Mouse (Mus musculus): ENCODE data around the gene Upb1. TPM values are rescaled to one million over a fixed set of nuclear protein-coding genes. Genes with fewer than 3 reads are reported as not detected.

The Upb1 gene
- polyA plus RNA-seq, 1 experiment from 2014 or later: 0.13 TPM

DNA sequence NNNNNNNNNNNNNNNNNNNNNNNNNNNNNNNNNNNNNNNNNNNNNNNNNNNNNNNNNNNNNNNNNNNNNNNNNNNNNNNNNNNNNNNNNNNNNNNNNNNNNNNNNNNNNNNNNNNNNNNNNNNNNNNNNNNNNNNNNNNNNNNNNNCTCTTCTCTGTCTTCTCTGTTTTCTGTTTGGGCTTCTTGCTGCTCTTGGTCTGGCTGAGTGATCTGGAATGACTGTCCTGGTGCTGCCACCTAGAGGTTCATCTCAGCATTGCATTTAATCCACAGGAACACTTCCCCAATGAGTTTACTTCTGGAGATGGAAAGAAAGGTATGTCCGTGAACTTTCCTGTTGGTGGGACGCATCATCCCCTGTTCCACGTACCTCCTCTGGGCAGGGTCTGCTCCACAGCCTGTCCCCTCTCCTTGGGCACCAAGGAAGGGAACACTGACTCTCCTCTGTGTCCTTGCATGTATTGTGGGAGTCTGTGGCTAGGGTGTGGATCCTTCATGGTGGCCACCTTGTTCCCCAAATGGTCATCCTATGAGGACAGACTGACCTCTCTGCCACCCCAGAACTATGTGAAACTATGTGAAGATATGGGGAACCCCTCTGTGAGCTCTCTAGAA is 35.8 kb downstream of the Upb1 start:
- WGBS: 33% methylated on average over 3 of the region's 3 CpGs
- no peaks in the 10 kb centered on the region for H3K27me3 ChIP-seq (ENCODE audit: control insufficient read depth, insufficient read depth, low read length)
- H3K4me3 ChIP-seq (ENCODE audit: low read depth, low read length): no peak overlapping the region
- no peak for ATAC-seq (ENCODE audit: low read depth)
- H3K9ac ChIP-seq (replicated peaks; ENCODE audit: low read depth, low read length): no peak overlapping the region
- H3K4me1 ChIP-seq (ENCODE audit: control insufficient read depth, insufficient read depth, low read length): no peaks in the 10 kb centered on the region
- H3K36me3 ChIP-seq (ENCODE audit: control insufficient read depth, insufficient read depth, low read length): no peaks in the 10 kb centered on the region
- H3K9me3 ChIP-seq (ENCODE audit: control insufficient read depth, low read length): no peaks in the 10 kb centered on the region
- H3K27ac ChIP-seq (ENCODE audit: low read depth, low read length): no peak overlapping the region
- H3K4me2 ChIP-seq (ENCODE audit: low read depth, low read length): no peak overlapping the region

- no peaks in the 10 kb centered on the region for H3K9me3 ChIP-seq (ENCODE audit: control insufficient read depth, low read length)
- no peak overlapping the region for H3K4me3 ChIP-seq (ENCODE audit: low read depth, low read length)
- no peaks in the 10 kb centered on the region for H3K36me3 ChIP-seq (ENCODE audit: control insufficient read depth, insufficient read depth, low read length)
- no peak overlapping the region for H3K27ac ChIP-seq (ENCODE audit: low read depth, low read length)
- no peak overlapping the region for H3K4me2 ChIP-seq (ENCODE audit: low read depth, low read length)
- H3K4me1 ChIP-seq (ENCODE audit: control insufficient read depth, insufficient read depth, low read length): no peaks in the 10 kb centered on the region
- no peaks in the 10 kb centered on the region for H3K27me3 ChIP-seq (ENCODE audit: control insufficient read depth, insufficient read depth, low read length)
- WGBS: 100% methylated on average over 1 of the region's 1 CpGs
- H3K9ac ChIP-seq (replicated peaks; ENCODE audit: low read depth, low read length): no peak overlapping the region
- no peak for ATAC-seq (ENCODE audit: low read depth)
These were observed 36.4 kb downstream of the Upb1 start for GRCm38 (mm10) chr10:75437284-75437683.

- Histone ChIP-seq H3K36me3 (ENCODE audit: control insufficient read depth, insufficient read depth, low read length) (no peaks in the 10 kb centered on the region), H3K4me2 (ENCODE audit: low read depth, low read length) (no peak overlapping the region), H3K27me3 (ENCODE audit: control insufficient read depth, insufficient read depth, low read length) (no peaks in the 10 kb centered on the region), H3K9me3 (ENCODE audit: control insufficient read depth, low read length) (no peaks in the 10 kb centered on the region), H3K4me3 (ENCODE audit: low read depth, low read length) (no peak overlapping the region), H3K9ac (replicated peaks; ENCODE audit: low read depth, low read length) (no peak overlapping the region), H3K4me1 (ENCODE audit: control insufficient read depth, insufficient read depth, low read length) (no peaks in the 10 kb centered on the region), H3K27ac (ENCODE audit: low read depth, low read length) (no peak overlapping the region)
- peak; percentile 87 for ATAC-seq (ENCODE audit: low read depth)
- 52% methylated on average over 13 of the region's 13 CpGs for WGBS
These were observed 37.4 kb downstream of the Upb1 start for GRCm38 (mm10) chr10:75438132-75438810.

- Histone ChIP-seq H3K4me2 (ENCODE audit: low read depth, low read length) (no peak overlapping the region), H3K27me3 (ENCODE audit: control insufficient read depth, insufficient read depth, low read length) (no peaks in the 10 kb centered on the region), H3K9ac (replicated peaks; ENCODE audit: low read depth, low read length) (no peak overlapping the region), H3K4me3 (ENCODE audit: low read depth, low read length) (no peak overlapping the region), H3K9me3 (ENCODE audit: control insufficient read depth, low read length) (no peaks in the 10 kb centered on the region), H3K27ac (ENCODE audit: low read depth, low read length) (no peak overlapping the region), H3K4me1 (ENCODE audit: control insufficient read depth, insufficient read depth, low read length) (no peaks in the 10 kb centered on the region), H3K36me3 (ENCODE audit: control insufficient read depth, insufficient read depth, low read length) (no peaks in the 10 kb centered on the region)
- WGBS: 46% methylated on average over 7 of the region's 7 CpGs
- ATAC-seq (ENCODE audit: low read depth): peak; percentile 49
These were observed 38.4 kb downstream of the Upb1 start for GRCm38 (mm10) chr10:75439211-75439811.

GRCm38 (mm10) chr10:75440756-75441155 is 39.8 kb downstream of the Upb1 start:
- no peak overlapping the region for H3K4me2 ChIP-seq (ENCODE audit: low read depth, low read length)
- WGBS: 92% methylated on average over 3 of the region's 3 CpGs
- no peak overlapping the region for H3K4me3 ChIP-seq (ENCODE audit: low read depth, low read length)
- no peak for ATAC-seq (ENCODE audit: low read depth)
- H3K27ac ChIP-seq (ENCODE audit: low read depth, low read length): no peak overlapping the region
- H3K27me3 ChIP-seq (ENCODE audit: control insufficient read depth, insufficient read depth, low read length): no peaks in the 10 kb centered on the region
- no peaks in the 10 kb centered on the region for H3K4me1 ChIP-seq (ENCODE audit: control insufficient read depth, insufficient read depth, low read length)
- H3K36me3 ChIP-seq (ENCODE audit: control insufficient read depth, insufficient read depth, low read length): no peaks in the 10 kb centered on the region
- H3K9ac ChIP-seq (replicated peaks; ENCODE audit: low read depth, low read length): no peak overlapping the region
- H3K9me3 ChIP-seq (ENCODE audit: control insufficient read depth, low read length): no peaks in the 10 kb centered on the region

GRCm38 (mm10) chr10:75441800-75442199 is 40.9 kb downstream of the Upb1 start:
- H3K9me3 ChIP-seq (ENCODE audit: control insufficient read depth, low read length): no peaks in the 10 kb centered on the region
- no peak overlapping the region for H3K4me2 ChIP-seq (ENCODE audit: low read depth, low read length)
- WGBS: 83% methylated on average over 4 of the region's 4 CpGs
- ATAC-seq (ENCODE audit: low read depth): no peak
- no peak overlapping the region for H3K9ac ChIP-seq (replicated peaks; ENCODE audit: low read depth, low read length)
- no peak overlapping the region for H3K4me3 ChIP-seq (ENCODE audit: low read depth, low read length)
- no peak overlapping the region for H3K27ac ChIP-seq (ENCODE audit: low read depth, low read length)
- no peaks in the 10 kb centered on the region for H3K4me1 ChIP-seq (ENCODE audit: control insufficient read depth, insufficient read depth, low read length)
- H3K36me3 ChIP-seq (ENCODE audit: control insufficient read depth, insufficient read depth, low read length): no peaks in the 10 kb centered on the region
- no peaks in the 10 kb centered on the region for H3K27me3 ChIP-seq (ENCODE audit: control insufficient read depth, insufficient read depth, low read length)

GRCm38 (mm10) chr10:75443017-75443416 is 42.1 kb downstream of the Upb1 start:
- no peaks in the 10 kb centered on the region for H3K9me3 ChIP-seq (ENCODE audit: control insufficient read depth, low read length)
- no peaks in the 10 kb centered on the region for H3K27me3 ChIP-seq (ENCODE audit: control insufficient read depth, insufficient read depth, low read length)
- no peaks in the 10 kb centered on the region for H3K4me1 ChIP-seq (ENCODE audit: control insufficient read depth, insufficient read depth, low read length)
- no peaks in the 10 kb centered on the region for H3K36me3 ChIP-seq (ENCODE audit: control insufficient read depth, insufficient read depth, low read length)
- no peak overlapping the region for H3K4me2 ChIP-seq (ENCODE audit: low read depth, low read length)
- 77% methylated on average over 4 of the region's 4 CpGs for WGBS
- no peak overlapping the region for H3K4me3 ChIP-seq (ENCODE audit: low read depth, low read length)
- no peak for ATAC-seq (ENCODE audit: low read depth)
- no peak overlapping the region for H3K9ac ChIP-seq (replicated peaks; ENCODE audit: low read depth, low read length)
- H3K27ac ChIP-seq (ENCODE audit: low read depth, low read length): no peak overlapping the region

DNA sequence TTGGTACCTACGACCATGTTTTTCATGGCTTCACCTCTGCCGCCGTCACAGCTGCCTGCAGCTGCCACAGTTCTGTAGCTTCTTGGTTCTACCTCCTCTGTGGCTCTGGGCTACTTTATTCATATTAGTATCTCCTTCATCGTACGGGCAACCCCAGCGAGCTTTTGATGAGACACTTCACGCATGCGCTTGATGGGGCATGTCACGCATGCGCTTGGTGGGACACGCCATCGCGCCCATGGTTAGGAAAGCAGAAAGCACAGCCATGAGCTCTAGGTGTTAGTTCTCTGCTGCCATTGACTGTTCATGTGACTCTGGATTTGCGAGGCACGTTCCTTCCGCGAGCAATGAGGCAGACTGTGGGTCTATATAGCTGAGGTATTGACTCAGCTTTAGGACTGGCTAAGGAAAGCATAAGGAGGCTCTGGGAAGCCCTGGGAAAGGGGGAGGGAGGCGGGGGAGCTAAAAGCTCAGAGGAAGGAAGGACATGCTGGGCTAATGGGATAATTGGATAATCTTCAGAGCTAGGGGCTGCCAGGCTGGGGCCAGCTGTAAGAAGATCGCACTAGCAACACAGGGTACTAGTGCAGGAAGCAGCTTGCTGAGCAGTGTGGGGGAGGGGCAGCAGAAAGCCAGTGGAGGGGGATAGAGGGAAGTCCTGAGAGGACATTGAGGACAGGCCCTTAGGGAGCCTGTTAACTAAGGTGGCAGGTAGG is 43.4 kb downstream of the Upb1 start:
- ATAC-seq (ENCODE audit: low read depth): peak; percentile 35; the same call in 1 of the 2 replicates
- Histone ChIP-seq H3K27me3 (ENCODE audit: control insufficient read depth, insufficient read depth, low read length) (no peaks in the 10 kb centered on the region), H3K4me1 (ENCODE audit: control insufficient read depth, insufficient read depth, low read length) (no peaks in the 10 kb centered on the region), H3K4me2 (ENCODE audit: low read depth, low read length) (no peak overlapping the region), H3K4me3 (ENCODE audit: low read depth, low read length) (no peak overlapping the region), H3K27ac (ENCODE audit: low read depth, low read length) (no peak overlapping the region), H3K9ac (replicated peaks; ENCODE audit: low read depth, low read length) (no peak overlapping the region), H3K36me3 (ENCODE audit: control insufficient read depth, insufficient read depth, low read length) (no peaks in the 10 kb centered on the region), H3K9me3 (ENCODE audit: control insufficient read depth, low read length) (no peaks in the 10 kb centered on the region)
- 76% methylated on average over 19 of the region's 19 CpGs for WGBS

- ATAC-seq (ENCODE audit: low read depth): no peak
- 68% methylated on average over 8 of the region's 8 CpGs for WGBS
- no peak overlapping the region for H3K4me2 ChIP-seq (ENCODE audit: low read depth, low read length)
- H3K4me3 ChIP-seq (ENCODE audit: low read depth, low read length): no peak overlapping the region
- no peaks in the 10 kb centered on the region for H3K4me1 ChIP-seq (ENCODE audit: control insufficient read depth, insufficient read depth, low read length)
- H3K27ac ChIP-seq (ENCODE audit: low read depth, low read length): no peak overlapping the region
- H3K9ac ChIP-seq (replicated peaks; ENCODE audit: low read depth, low read length): no peak overlapping the region
- H3K36me3 ChIP-seq (ENCODE audit: control insufficient read depth, insufficient read depth, low read length): no peaks in the 10 kb centered on the region
- no peaks in the 10 kb centered on the region for H3K9me3 ChIP-seq (ENCODE audit: control insufficient read depth, low read length)
- H3K27me3 ChIP-seq (ENCODE audit: control insufficient read depth, insufficient read depth, low read length): no peaks in the 10 kb centered on the region
These were observed 44.1 kb downstream of the Upb1 start for GRCm38 (mm10) chr10:75445030-75445429.
